Mouse (Mus musculus) lung, postnatal 0 days (tissue): ENCODE measurements around the gene Prr3.

Source experiments
- CTCF ChIP-seq: IDR thresholded peaks from 2 replicates; pipeline ENCODE4 v1.5.1; 2016; ENCODE audit warnings: antibody characterized with exemption, mild to moderate bottlenecking
- EP300 ChIP-seq: IDR thresholded peaks from 2 replicates; pipeline ENCODE4 v1.6.1; 2016; ENCODE audit warnings: antibody characterized with exemption, mild to moderate bottlenecking, control low read depth

- TF ChIP-seq CTCF: no peak
- no peak for TF ChIP-seq EP300
Observed at GRCm38 (mm10) chr17:35958533-35959223, 21.4 kb downstream of the Prr3 start.
